Mouse (Mus musculus): Measurements from ENCODE around the gene Lgi4.

The Lgi4 gene

GRCm38 (mm10) chr7:31059108-31059507 is at the start of gene Lgi4:
Lgi4 (plus strand) TSS chr7:31059342.
- DNase-seq (ENCODE audit: low read depth, low spot score): peak; percentile 50

GRCm38 (mm10) chr7:31012971-31013370 is 46.2 kb upstream of the Lgi4 start:
- no peak for DNase-seq (ENCODE audit: low read depth, low spot score)

GRCm38 (mm10) chr7:31017104-31017901 is 41.8 kb upstream of the Lgi4 start:
- DNase-seq (ENCODE audit: low read depth, low spot score): no peak

- DNase-seq (ENCODE audit: low read depth, low spot score): no peak
Observed at GRCm38 (mm10) chr7:31028609-31029008, 30.5 kb upstream of the Lgi4 start.

GRCm38 (mm10) chr7:31030717-31031116 is 28.4 kb upstream of the Lgi4 start:
- DNase-seq (ENCODE audit: low read depth, low spot score): no peak

- DNase-seq (ENCODE audit: low read depth, low spot score): no peak
Observed at GRCm38 (mm10) chr7:31031731-31032130, 27.4 kb upstream of the Lgi4 start.

- no peak for DNase-seq (ENCODE audit: low read depth, low spot score)
Observed at GRCm38 (mm10) chr7:31033409-31034165, 25.6 kb upstream of the Lgi4 start.

- no peak for DNase-seq (ENCODE audit: low read depth, low spot score)
Observed at GRCm38 (mm10) chr7:31034789-31035188, 24.4 kb upstream of the Lgi4 start.

- no peak for DNase-seq (ENCODE audit: low read depth, low spot score)
Observed at GRCm38 (mm10) chr7:31035291-31035690, 23.9 kb upstream of the Lgi4 start.

- DNase-seq (ENCODE audit: low read depth, low spot score): no peak
Observed at GRCm38 (mm10) chr7:31036917-31037316, 22.2 kb upstream of the Lgi4 start.

GRCm38 (mm10) chr7:31037675-31038074 is 21.5 kb upstream of the Lgi4 start:
- no peak for DNase-seq (ENCODE audit: low read depth, low spot score)

GRCm38 (mm10) chr7:31039011-31039410 is 20.1 kb upstream of the Lgi4 start:
- DNase-seq (ENCODE audit: low read depth, low spot score): no peak

GRCm38 (mm10) chr7:31040281-31041022 is 18.7 kb upstream of the Lgi4 start:
- no peak for DNase-seq (ENCODE audit: low read depth, low spot score)

- no peak for DNase-seq (ENCODE audit: low read depth, low spot score)
Observed at GRCm38 (mm10) chr7:31041023-31041407, 18.1 kb upstream of the Lgi4 start.

- no peak for DNase-seq (ENCODE audit: low read depth, low spot score)
Observed at GRCm38 (mm10) chr7:31041662-31042315, 17.4 kb upstream of the Lgi4 start.

GRCm38 (mm10) chr7:31042431-31042910 is 16.7 kb upstream of the Lgi4 start, which contains the start of gene Fxyd5:
Fxyd5 (minus strand) TSS chr7:31042481.
- no peak for DNase-seq (ENCODE audit: low read depth, low spot score)

- no peak for DNase-seq (ENCODE audit: low read depth, low spot score)
Observed at GRCm38 (mm10) chr7:31049135-31049845, 9.9 kb upstream of the Lgi4 start.

- no peak for DNase-seq (ENCODE audit: low read depth, low spot score)
Observed at GRCm38 (mm10) chr7:31049846-31050281, 9.3 kb upstream of the Lgi4 start.

GRCm38 (mm10) chr7:31050487-31050886 is 8.7 kb upstream of the Lgi4 start:
- DNase-seq (ENCODE audit: low read depth, low spot score): no peak

GRCm38 (mm10) chr7:31050921-31051320 is 8.2 kb upstream of the Lgi4 start:
- no peak for DNase-seq (ENCODE audit: low read depth, low spot score)
